Mouse (Mus musculus) G1E (cell line): ENCODE data around the gene Jmjd1c.

Source experiments
- CTCF ChIP-seq: IDR thresholded peaks from 2 replicates; pipeline ENCODE4 v1.5.1; 2012; ENCODE audit warnings: low read depth, low read length, inconsistent platforms, mixed read lengths
- GATA1 ChIP-seq: IDR thresholded peaks from 2 replicates; pipeline ENCODE4 v1.6.1; 2012; ENCODE audit warnings: borderline replicate concordance, low read length, inconsistent platforms, mixed read lengths
- GATA2 ChIP-seq: IDR thresholded peaks from 2 replicates; pipeline ENCODE4 v1.6.1; 2012; ENCODE audit warnings: low read depth, low read length, inconsistent platforms, borderline replicate concordance
- TAL1 ChIP-seq: conservative IDR thresholded peaks from 2 replicates; pipeline ENCODE4 v1.6.1; 2012; ENCODE audit warnings: low read depth, low read length, inconsistent platforms, mixed read lengths

GRCm38 (mm10) chr10:67187952-67188351 is 92.0 kb downstream of the Jmjd1c start:
- TF ChIP-seq GATA1, result no peak
- no peak for TF ChIP-seq CTCF
- no peak for TF ChIP-seq GATA2
- TF ChIP-seq TAL1, result no peak
